Mouse (Mus musculus) liver, embryonic 11.5 days (tissue): ENCODE measurements around the gene Plscr3. TPM values are rescaled to one million over a fixed set of nuclear protein-coding genes. Genes with fewer than 3 reads are reported as not detected.

Experiments used
- ATAC-seq: fragments of 200-750 bp; cut with Nextera tagmentation; replicated peaks from 2 replicates; pipeline ENCODE4 v1.8.0; 2017; ENCODE audit warnings: moderate number of reproducible peaks, mild to moderate bottlenecking, moderate TSS enrichment, moderate library complexity; ENCODE audit not compliant: low FRiP score
- DNase-seq: peaks from one replicate; pipeline ENCODE4 v3.0.0-alpha.2; 2017; ENCODE audit warnings: low spot score
- H3K27ac ChIP-seq: fragments of 300-500 bp; sonication (generic); 2 replicates; pipeline ENCODE4 v1.5.1; 2014; ENCODE audit warnings: mild to moderate bottlenecking, low read depth, low read length, control low read depth
- H3K27me3 ChIP-seq: fragments of 300-500 bp; sonication (generic); replicated peaks from 2 replicates; pipeline ENCODE4 v1.6.1; 2014; ENCODE audit warnings: low read length, mixed read lengths; ENCODE audit not compliant: control insufficient read depth, insufficient read depth
- H3K36me3 ChIP-seq: fragments of 300-500 bp; sonication (generic); 2 replicates; pipeline ENCODE4 v1.6.1; 2014; ENCODE audit warnings: mild to moderate bottlenecking, low read length, moderate library complexity, mixed read lengths; ENCODE audit not compliant: control insufficient read depth, insufficient read depth
- H3K4me1 ChIP-seq: fragments of 300-500 bp; sonication (generic); replicated peaks from 2 replicates; pipeline ENCODE4 v1.6.1; 2014; ENCODE audit warnings: low read length, mixed read lengths; ENCODE audit not compliant: control insufficient read depth, insufficient read depth
- H3K4me2 ChIP-seq: fragments of 300-500 bp; sonication (generic); 2 replicates; pipeline ENCODE4 v1.6.1; 2014; ENCODE audit warnings: mild to moderate bottlenecking, control low read depth, moderate library complexity
- H3K4me3 ChIP-seq: fragments of 300-500 bp; sonication (generic); 2 replicates; pipeline ENCODE4 v1.5.1; 2014; ENCODE audit warnings: low read depth, low read length, control low read depth
- H3K9ac ChIP-seq: fragments of 300-500 bp; sonication (generic); 2 replicates; pipeline ENCODE4 v1.6.1; 2014; ENCODE audit warnings: low read depth, low read length, control low read depth
- H3K9me3 ChIP-seq: fragments of 300-500 bp; sonication (generic); 2 replicates; pipeline ENCODE4 v1.6.1; 2016; ENCODE audit warnings: low read length, inconsistent platforms, mixed read lengths; ENCODE audit not compliant: control insufficient read depth
- WGBS: fragments of 180-500 bp; shearing (Covaris S2); extraction: QIAGEN DNeasy Blood & Tissue Kit; methylation state at CpG from one replicate; pipeline ENCODE4 v1.1.7; 2014; 5-methylcytosine and 5-hydroxymethylcytosine counted together
- polyA plus RNA-seq: library from polyadenylated mRNA; unstranded; fragments of >200 nt; fragmentation: Nextera tagmentation; extraction: Ambion mirVana; gene quantifications from 2 replicates; pipeline ENCODE4 v1.2.1, GENCODE M21; 2014

The Plscr3 gene
- polyA plus RNA-seq, 1 experiment from 2014 or later: 63.5 TPM

DNA sequence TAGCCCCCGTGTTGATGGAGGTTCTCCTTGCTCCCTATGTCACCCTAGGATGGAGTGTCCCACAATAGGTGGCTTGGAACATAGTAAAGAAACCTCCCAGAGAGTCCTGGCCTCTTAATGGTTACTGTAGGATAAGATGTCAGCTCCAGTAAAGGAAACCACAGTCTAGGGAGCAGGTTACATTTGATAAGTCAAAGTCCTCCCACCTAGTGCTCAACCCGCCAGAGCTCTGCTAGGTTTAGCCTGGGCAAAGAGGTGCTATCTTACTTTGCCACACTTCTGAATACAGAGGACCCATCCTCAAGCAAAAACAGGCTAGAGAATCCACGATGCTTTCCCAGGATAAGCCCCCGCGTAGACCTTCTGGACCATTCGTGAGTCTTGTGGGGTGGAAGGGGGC is 32.8 kb downstream of the Plscr3 start:
- WGBS: 50% methylated on average over 6 of the region's 6 CpGs
- Histone ChIP-seq H3K9me3 (no peaks in the 10 kb centered on the region), H3K4me3 (peak overlapping the region; percentile 63), H3K9ac (peak overlapping the region; percentile 15), H3K36me3 (no peaks in the 10 kb centered on the region), H3K27me3 (no peaks in the 10 kb centered on the region), H3K27ac (peak overlapping the region; percentile 92), H3K4me2 (peak overlapping the region; percentile 99), H3K4me1 (peaks cover 57% of the 10 kb centered on the region)
- peak; percentile 79 for ATAC-seq
- DNase-seq: no peak

DNA sequence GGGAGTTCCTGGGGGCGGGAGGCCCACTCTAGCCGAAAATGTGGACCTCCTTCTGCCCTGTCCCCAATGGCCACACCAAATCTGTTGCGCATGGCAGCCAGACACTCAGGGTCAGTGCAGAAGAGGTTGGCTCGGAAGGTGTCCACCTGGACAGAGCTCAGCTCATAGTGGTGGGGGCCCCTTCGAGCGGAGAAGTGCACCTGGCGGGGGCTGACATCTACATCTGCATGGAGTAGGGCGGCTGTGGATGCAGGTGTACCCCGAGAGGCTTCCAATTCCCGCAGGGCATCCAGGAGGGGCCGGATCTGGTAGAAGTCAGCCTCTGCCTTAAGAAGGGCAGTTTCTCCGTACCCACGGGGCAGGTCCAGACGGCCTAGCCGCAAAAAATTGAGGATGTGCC is 33.5 kb downstream of the Plscr3 start:
- Histone ChIP-seq H3K27me3 (no peaks in the 10 kb centered on the region), H3K4me3 (peak overlapping the region; percentile 63), H3K4me1 (peaks cover 57% of the 10 kb centered on the region), H3K36me3 (no peaks in the 10 kb centered on the region), H3K27ac (peak overlapping the region; percentile 92), H3K9ac (peak overlapping the region; percentile 80), H3K4me2 (peak overlapping the region; percentile 99), H3K9me3 (no peaks in the 10 kb centered on the region)
- ATAC-seq: no peak
- WGBS: 61% methylated on average over 15 of the region's 15 CpGs
- DNase-seq: no peak

DNA sequence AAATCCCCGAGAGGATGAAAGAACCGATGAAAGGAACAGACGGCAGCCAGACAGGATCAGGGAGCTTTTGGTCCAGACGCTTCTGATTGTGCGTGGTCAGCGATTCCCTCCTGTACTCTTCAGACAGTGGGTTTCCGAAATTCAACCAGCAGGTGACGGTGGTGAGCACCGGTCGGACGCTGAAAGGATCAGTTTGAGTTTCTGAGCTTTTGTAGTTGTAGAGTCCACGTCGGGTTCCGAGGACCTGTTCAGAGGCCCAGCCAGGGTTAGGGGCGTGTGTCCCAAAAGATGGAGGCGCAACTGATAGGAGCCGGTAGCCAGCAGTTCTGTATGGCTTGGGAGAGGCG is 34.3 kb downstream of the Plscr3 start:
- Histone ChIP-seq H3K4me2 (peak overlapping the region; percentile 99), H3K4me1 (peaks cover 57% of the 10 kb centered on the region), H3K27me3 (no peaks in the 10 kb centered on the region), H3K36me3 (no peaks in the 10 kb centered on the region), H3K9ac (peak overlapping the region; percentile 80), H3K9me3 (no peaks in the 10 kb centered on the region), H3K4me3 (peak overlapping the region; percentile 63), H3K27ac (peak overlapping the region; percentile 92)
- peak; percentile 46 for ATAC-seq
- under 1% methylated on average over 18 of the region's 18 CpGs for WGBS
- DNase-seq: peak; percentile 85

DNA sequence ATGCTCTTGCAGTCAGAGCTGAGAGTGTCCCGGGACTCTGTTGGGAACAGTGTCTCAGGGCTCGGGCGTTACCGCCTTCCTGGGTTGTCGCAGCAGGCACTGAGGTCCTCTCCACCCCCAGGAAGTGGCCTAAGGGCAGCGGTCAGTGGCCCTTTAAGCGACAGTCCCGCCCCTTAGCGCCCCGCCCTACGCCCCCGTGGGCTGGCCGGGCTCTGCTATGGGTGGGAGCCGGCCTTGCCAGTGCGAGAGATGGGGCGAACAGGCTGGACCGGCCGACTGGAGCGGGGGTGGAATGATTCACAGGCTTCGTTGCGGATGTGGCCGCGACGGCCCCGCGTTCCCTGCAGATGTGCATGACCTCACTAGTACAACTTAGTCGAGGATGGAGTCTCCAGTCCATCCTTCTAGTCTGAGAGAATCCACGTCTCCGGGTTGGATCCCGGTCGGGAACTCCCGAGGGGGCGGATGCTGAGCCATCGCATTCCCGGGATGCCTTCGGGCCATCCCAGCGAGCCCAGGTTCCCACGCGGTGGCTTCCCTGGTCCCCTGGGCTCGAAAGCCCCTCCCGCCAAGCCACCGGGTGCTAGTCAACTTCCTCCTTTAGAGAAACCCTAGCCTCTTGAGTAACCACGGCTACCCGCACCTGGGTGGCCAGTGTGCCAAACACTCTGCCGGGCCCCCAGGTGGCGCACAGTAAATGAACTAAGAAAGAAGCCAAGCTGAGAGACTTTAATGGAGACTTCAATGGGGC is 34.9 kb downstream of the Plscr3 start, which contains the start of gene Kctd11:
Kctd11 (minus strand) TSS at position 554 of the 751 bp plus-strand sequence.
- H3K9ac ChIP-seq: peak within 1 kb of the TSS; percentile 80
- H3K4me1 ChIP-seq: peaks cover 53% of the 10 kb centered on the region
- H3K27ac ChIP-seq: peak within 1 kb of the TSS; percentile 92
- H3K4me2 ChIP-seq: peak within 1 kb of the TSS; percentile 99
- under 1% methylated on average over 46 of the region's 46 CpGs for WGBS
- DNase-seq (peak; percentile 73), ATAC-seq (peak; percentile 73)
- peak within 1 kb of the TSS; percentile 63 for H3K4me3 ChIP-seq
- no peaks in the 10 kb centered on the region for H3K9me3 ChIP-seq
- no peaks in the 10 kb centered on the region for H3K36me3 ChIP-seq
- H3K27me3 ChIP-seq: no peaks in the 10 kb centered on the region

DNA sequence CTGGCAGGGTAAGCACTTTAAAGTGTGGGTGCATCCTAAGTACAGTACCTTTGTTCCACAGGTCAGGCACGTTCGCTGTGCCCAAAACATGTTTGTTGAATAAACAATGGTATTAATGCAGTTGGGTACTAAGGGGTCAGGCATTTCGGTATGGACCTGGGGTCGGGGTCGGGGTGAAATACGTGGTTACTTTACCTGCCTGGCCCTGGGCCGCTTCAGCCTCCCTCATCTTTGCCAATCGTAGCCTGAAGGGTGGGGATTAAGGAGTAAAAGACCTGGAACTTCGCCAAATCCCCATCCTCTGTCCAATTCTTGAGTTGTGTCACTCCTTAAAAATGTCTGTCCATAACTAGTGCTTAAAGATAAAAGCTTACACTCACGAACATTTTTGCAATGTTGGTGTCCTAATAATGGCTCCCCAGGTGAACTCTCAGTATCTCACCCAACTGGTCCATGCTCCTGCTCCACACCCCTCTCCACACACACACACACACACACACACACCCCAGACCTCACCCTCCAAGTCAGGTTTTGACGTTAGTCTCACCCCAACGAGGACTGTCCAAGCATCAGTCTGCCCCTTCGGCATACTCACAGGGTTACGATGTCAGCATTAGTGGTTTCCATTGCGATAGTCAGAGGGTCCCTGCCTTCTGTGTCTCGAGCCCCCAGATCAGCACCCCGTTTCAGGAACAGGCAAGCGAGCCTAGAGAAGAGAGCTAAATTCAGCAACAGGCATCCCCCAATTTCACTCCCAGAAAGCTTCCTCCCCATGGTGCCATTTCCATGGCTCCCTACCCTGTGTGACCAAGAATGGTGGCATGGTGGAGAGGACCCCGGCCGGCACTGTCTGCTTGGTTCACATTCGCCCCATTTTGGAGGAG is 35.9 kb downstream of the Plscr3 start:
- H3K4me2 ChIP-seq: peak overlapping the region; percentile 99
- H3K27me3 ChIP-seq: no peaks in the 10 kb centered on the region
- H3K36me3 ChIP-seq: no peaks in the 10 kb centered on the region
- 69% methylated on average over 21 of the region's 21 CpGs for WGBS
- peak overlapping the region; percentile 57; the same call in 1 of the 2 replicates for H3K27ac ChIP-seq
- ATAC-seq (no peak), DNase-seq (no peak)
- H3K4me3 ChIP-seq: peak overlapping the region; percentile 63
- no peaks in the 10 kb centered on the region for H3K9me3 ChIP-seq
- H3K4me1 ChIP-seq: peaks cover 53% of the 10 kb centered on the region
- H3K9ac ChIP-seq: peak overlapping the region; percentile 80

DNA sequence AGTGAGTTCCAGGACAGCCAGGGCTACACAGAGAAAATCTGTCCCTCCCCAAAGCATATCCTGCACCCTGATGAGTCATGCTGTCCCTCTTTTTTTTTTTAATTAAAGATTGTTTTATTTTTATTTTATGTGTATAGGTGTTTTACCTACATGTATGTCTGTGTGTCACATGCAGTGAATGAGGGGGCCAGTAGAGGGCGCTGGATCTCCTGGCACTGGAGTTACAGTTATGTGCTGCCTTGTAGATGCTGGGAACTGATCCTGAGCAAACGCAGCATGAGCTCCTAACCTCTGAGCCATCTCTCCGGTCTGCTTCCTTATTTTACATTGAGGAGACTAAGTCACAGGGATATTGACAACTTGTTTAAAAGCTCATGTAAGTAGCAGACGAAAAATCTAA is 36.9 kb downstream of the Plscr3 start:
- Histone ChIP-seq H3K27me3 (no peaks in the 10 kb centered on the region), H3K9ac (no peak overlapping the region), H3K36me3 (no peaks in the 10 kb centered on the region), H3K4me2 (no peak overlapping the region), H3K9me3 (no peaks in the 10 kb centered on the region), H3K4me3 (no peak overlapping the region), H3K4me1 (peaks cover 54% of the 10 kb centered on the region), H3K27ac (no peak overlapping the region)
- WGBS: 61% methylated on average over 4 of the region's 4 CpGs
- ATAC-seq (no peak), DNase-seq (no peak)

DNA sequence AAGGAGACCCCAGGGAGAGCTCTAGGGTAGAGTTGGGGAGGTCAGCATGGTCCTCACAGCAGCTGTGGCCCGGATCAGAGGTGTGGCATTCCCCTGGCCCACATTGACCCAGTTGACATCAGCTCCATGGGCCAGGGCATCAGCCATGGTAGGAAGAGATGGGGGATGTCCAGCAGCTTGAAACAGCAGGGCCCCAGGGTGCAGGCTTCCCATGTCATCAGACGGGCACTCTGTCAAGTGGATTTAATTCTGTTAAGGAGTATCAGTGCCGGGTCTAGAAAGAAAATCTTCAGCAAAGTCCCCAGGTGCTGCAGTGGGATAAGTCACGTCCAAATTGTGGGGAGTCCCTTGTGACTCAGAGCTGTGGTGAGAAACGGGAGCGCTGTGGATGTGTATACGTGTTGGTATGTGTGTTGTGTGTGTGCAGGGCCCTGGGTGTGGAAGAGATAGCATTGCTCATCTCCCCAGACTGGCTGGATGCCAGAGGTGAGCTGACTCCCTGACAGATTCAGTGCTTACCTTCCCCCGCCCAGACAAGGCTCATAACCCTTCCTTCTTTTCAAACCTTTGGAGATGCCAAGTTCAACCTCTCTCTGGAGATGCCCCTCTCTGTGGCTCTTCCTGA is 37.5 kb downstream of the Plscr3 start:
- Histone ChIP-seq H3K4me1 (peaks cover 49% of the 10 kb centered on the region), H3K9ac (no peak overlapping the region; the same call in 1 of the 2 replicates), H3K36me3 (no peaks in the 10 kb centered on the region), H3K27ac (0 out of 2 replicates have a peak overlapping the region, but pooled peaks have one; percentile 22), H3K27me3 (no peaks in the 10 kb centered on the region), H3K9me3 (no peaks in the 10 kb centered on the region), H3K4me2 (no peak overlapping the region), H3K4me3 (no peak overlapping the region)
- DNase-seq (no peak), ATAC-seq (no peak)
- 87% methylated on average over 8 of the region's 8 CpGs for WGBS

DNA sequence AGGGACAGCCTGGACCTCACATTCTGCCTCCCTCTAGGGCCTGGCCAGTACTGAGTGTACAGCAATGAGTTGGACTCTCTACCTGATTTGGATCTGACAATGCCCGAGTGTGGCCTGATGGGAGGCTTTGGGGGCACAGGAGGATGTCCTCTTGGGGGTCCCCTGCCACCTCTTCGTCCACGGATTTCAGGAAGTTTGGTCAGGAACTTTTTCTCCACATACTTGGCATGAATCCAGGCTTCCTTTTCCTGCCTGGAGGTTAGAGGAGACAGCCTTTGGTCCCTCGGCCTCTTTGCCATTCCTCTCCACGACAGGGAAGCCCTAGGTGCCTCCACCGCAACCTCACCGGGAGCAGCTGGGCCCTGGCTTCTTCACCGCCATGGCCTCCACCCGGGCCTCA is 38.1 kb downstream of the Plscr3 start:
- no peaks in the 10 kb centered on the region for H3K27me3 ChIP-seq
- H3K9ac ChIP-seq: no peak overlapping the region; the same call in 1 of the 2 replicates
- DNase-seq (no peak), ATAC-seq (no peak)
- 0 out of 2 replicates have a peak overlapping the region, but pooled peaks have one; percentile 22 for H3K27ac ChIP-seq
- H3K4me1 ChIP-seq: peaks cover 43% of the 10 kb centered on the region
- no peak overlapping the region for H3K4me3 ChIP-seq
- no peaks in the 10 kb centered on the region for H3K36me3 ChIP-seq
- 77% methylated on average over 9 of the region's 9 CpGs for WGBS
- H3K4me2 ChIP-seq: no peak overlapping the region; the same call in 1 of the 2 replicates
- no peaks in the 10 kb centered on the region for H3K9me3 ChIP-seq
